In the genomic region with DNA sequence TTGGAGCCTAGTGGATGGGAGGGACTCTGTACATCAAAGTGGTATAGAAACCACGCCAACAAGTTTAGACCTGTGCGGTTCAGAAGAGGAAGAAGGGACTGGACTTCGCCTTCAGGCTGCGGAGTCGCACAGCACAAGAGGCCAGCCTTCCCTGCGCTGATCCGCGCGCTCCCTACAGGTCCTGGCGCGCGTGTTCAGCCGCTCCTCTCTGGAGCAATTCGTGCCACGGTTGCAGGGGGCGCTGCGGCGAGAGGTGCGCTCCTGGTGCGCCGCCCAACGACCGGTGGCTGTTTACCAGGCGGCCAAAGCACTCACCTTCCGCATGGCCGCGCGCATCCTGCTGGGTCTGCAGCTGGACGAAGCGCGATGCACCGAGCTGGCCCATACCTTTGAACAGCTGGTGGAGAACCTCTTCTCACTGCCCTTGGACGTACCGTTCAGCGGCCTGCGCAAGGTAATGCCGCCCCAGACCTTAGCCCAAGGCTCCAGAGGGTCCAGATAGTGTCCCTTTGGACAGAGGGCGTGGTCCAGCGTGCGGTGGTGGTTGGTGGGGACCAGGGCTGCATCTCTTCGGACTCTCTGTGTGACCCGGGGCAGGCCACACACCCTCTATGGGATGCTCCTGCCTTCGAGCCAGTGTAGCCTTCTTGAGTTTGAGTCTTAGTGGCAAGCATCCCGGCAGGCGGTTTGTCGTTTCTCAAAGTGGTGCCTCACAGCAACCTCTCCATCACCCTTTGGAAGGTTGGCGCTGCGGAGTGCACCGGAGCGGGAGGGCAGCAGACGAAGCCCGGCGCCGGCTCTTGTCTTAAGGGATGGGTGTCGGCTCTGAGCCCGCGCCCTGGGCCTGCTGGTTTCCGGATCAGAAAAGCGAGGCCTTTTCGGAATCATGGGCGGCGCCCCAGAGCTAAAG, we compare ENCODE assay signal across 8 mouse cellular contexts. TPM values are rescaled to one million over a fixed set of nuclear protein-coding genes. Genes with fewer than 3 reads are reported as not detected.
DNase-seq lines count a peak whose midpoint lies in the region; ATAC-seq and TF ChIP-seq lines count a peak whose summit lies in the region.

No protein-coding gene starts in this region.

- no peak overlapping the region for H3K9ac ChIP-seq in lung, postnatal 0 days (replicated peaks; ENCODE audit: low read depth)
- no peak overlapping the region for H3K9ac ChIP-seq in limb, embryonic 11.5 days (ENCODE audit: low read length)
- H3K9ac ChIP-seq in stomach, embryonic 16.5 days (ENCODE audit: low read length), result no peak overlapping the region

- TF ChIP-seq EP300 in lung, postnatal 0 days (IDR thresholded peaks at IDR 0.05), result no peak

- WGBS in lung, postnatal 0 days, result 9% methylated on average over 62 of the region's 62 CpGs
- 1% methylated on average over 61 of the region's 62 CpGs for WGBS in limb, embryonic 11.5 days
- WGBS in stomach, embryonic 16.5 days, result 10% methylated on average over 62 of the region's 62 CpGs

- H3K4me3 ChIP-seq in lung, postnatal 0 days (ENCODE audit: low read depth, low read length), result no peak overlapping the region
- peak overlapping the region; percentile 14 for H3K4me3 ChIP-seq in limb, embryonic 11.5 days (ENCODE audit: low read depth, low read length)
- H3K4me3 ChIP-seq in stomach, embryonic 16.5 days (replicated peaks; ENCODE audit: low read length), result no peak overlapping the region

- H3K36me3 ChIP-seq in lung, postnatal 0 days (ENCODE audit: insufficient read depth, low read length), result no peaks in the 10 kb centered on the region
- no peaks in the 10 kb centered on the region for H3K36me3 ChIP-seq in limb, embryonic 11.5 days (ENCODE audit: control insufficient read depth, insufficient read depth, low read length)
- H3K36me3 ChIP-seq in stomach, embryonic 16.5 days (ENCODE audit: control insufficient read depth, insufficient read depth, low read length), result no peaks in the 10 kb centered on the region

- no peaks in the 10 kb centered on the region for H3K4me1 ChIP-seq in lung, postnatal 0 days (ENCODE audit: insufficient read depth, low read depth, low read length)
- peaks cover 7% of the 10 kb centered on the region for H3K4me1 ChIP-seq in limb, embryonic 11.5 days (ENCODE audit: control insufficient read depth, insufficient read depth, low read length)
- no peaks in the 10 kb centered on the region for H3K4me1 ChIP-seq in stomach, embryonic 16.5 days (ENCODE audit: control insufficient read depth, insufficient read depth, low read length)

- peaks cover 77% of the 10 kb centered on the region for H3K27me3 ChIP-seq in lung, postnatal 0 days (replicated peaks; ENCODE audit: insufficient read depth, low read length)
- H3K27me3 ChIP-seq in limb, embryonic 11.5 days (ENCODE audit: control insufficient read depth, insufficient read depth, low read length), result peaks cover 95% of the 10 kb centered on the region
- H3K27me3 ChIP-seq in stomach, embryonic 16.5 days (ENCODE audit: control insufficient read depth, insufficient read depth, low read length), result peaks cover 85% of the 10 kb centered on the region

- DNase-seq in adrenal gland, postnatal 10 days, result peak; percentile 41
- DNase-seq in adrenal gland, postnatal 4 days (ENCODE audit: low spot score in 2 of 2), result no peak
- peak; percentile 19 for DNase-seq in lung, postnatal 0 days (ENCODE audit: low spot score)
- no peak for DNase-seq in lung, postnatal 25 days (ENCODE audit: low spot score)
- peak; percentile 76 for DNase-seq in limb, embryonic 11.5 days (ENCODE audit: low spot score)
- DNase-seq in right cerebral cortex, adult 2 months (ENCODE audit: low spot score in 2 of 2), result no peak
- no peak for DNase-seq in cerebellum, adult 9-10 months

- peak; percentile 59 for TF ChIP-seq CTCF in lung, postnatal 0 days (IDR thresholded peaks at IDR 0.05)

- no peaks in the 10 kb centered on the region for H3K9me3 ChIP-seq in lung, postnatal 0 days (ENCODE audit: low read length)
- no peaks in the 10 kb centered on the region for H3K9me3 ChIP-seq in limb, embryonic 11.5 days (ENCODE audit: control insufficient read depth, low read length)
- no peaks in the 10 kb centered on the region for H3K9me3 ChIP-seq in stomach, embryonic 16.5 days (replicated peaks; ENCODE audit: control insufficient read depth, low read length)

- no peak overlapping the region for H3K27ac ChIP-seq in lung, postnatal 0 days (ENCODE audit: low read length)
- H3K27ac ChIP-seq in limb, embryonic 11.5 days (replicated peaks; ENCODE audit: low read depth, low read length), result no peak overlapping the region
- no peak overlapping the region for H3K27ac ChIP-seq in stomach, embryonic 16.5 days (ENCODE audit: low read length)

- no peak for ATAC-seq in lung, postnatal 0 days
- peak; percentile 27; the same call in 1 of the 2 replicates for ATAC-seq in limb, embryonic 11.5 days (ENCODE audit: insufficient number of reproducible peaks, low FRiP score, low TSS enrichment, low read depth)
- 0 out of 2 replicates have a peak, but pooled peaks have one; percentile 25 for ATAC-seq in stomach, embryonic 16.5 days (ENCODE audit: insufficient read depth, low FRiP score)

- no peak overlapping the region for H3K4me2 ChIP-seq in lung, postnatal 0 days (replicated peaks; ENCODE audit: low read depth, low read length)
- peak overlapping the region; percentile 27 for H3K4me2 ChIP-seq in limb, embryonic 11.5 days (ENCODE audit: low read depth, severe bottlenecking)
- H3K4me2 ChIP-seq in stomach, embryonic 16.5 days (ENCODE audit: low read depth, low read length), result peak overlapping the region; percentile 21; the same call in 1 of the 2 replicates

RNA-seq across cellular contexts. Expression of a gene that starts 1.8 kb away (rescaled TPM):
- total RNA-seq in adrenal gland, postnatal 10 days (2021), result under 1 TPM; 0.15 TPM
- total RNA-seq in adrenal gland, postnatal 4 days (2021), result not detected
- not detected in 2 replicates for polyA plus RNA-seq in lung, postnatal 0 days (2015; fragmentation: Nextera tagmentation; extraction: Ambion mirVana)
- polyA plus RNA-seq in limb, embryonic 11.5 days (2014; fragmentation: Nextera tagmentation; extraction: Ambion mirVana), result 0.21 TPM in 1 of 2 replicates, not detected in the other
- not detected in 2 replicates for polyA plus RNA-seq in stomach, embryonic 16.5 days (2015; fragmentation: Nextera tagmentation; extraction: Ambion mirVana)

RNA-seq across cellular contexts. Expression of a gene that starts 10.4 kb away (rescaled TPM):
- total RNA-seq in adrenal gland, postnatal 10 days (2021), result under 1 TPM in 1 of 2 experiments, not detected in 1; 0.36 TPM
- total RNA-seq in adrenal gland, postnatal 4 days (2021), result under 1 TPM in 1 of 2 experiments, not detected in 1; 0.36 TPM
- polyA plus RNA-seq in lung, postnatal 0 days (2015; fragmentation: Nextera tagmentation; extraction: Ambion mirVana), result 0.14 TPM in 1 of 2 replicates, not detected in the other
- 3.3 and 5.0 TPM in 2 replicates for polyA plus RNA-seq in limb, embryonic 11.5 days (2014; fragmentation: Nextera tagmentation; extraction: Ambion mirVana)
- polyA plus RNA-seq in stomach, embryonic 16.5 days (2015; fragmentation: Nextera tagmentation; extraction: Ambion mirVana), result 5.7 and 6.0 TPM in 2 replicates

Comparison
In these comparisons a context has a peak if more than half of its experiments do, and no peak if none do; other contexts are left out.
1. DNase-seq: peak in adrenal gland, postnatal 10 days (single experiment), lung, postnatal 0 days (single experiment) and limb, embryonic 11.5 days (single experiment); none in adrenal gland, postnatal 4 days (0 of 2), lung, postnatal 25 days (single experiment), right cerebral cortex, adult 2 months (0 of 2) and cerebellum, adult 9-10 months (single experiment).